Mouse (Mus musculus) liver, embryonic 11.5 days (tissue): ENCODE measurements at regions not wholly inside any gene's neighbourhood (a gene's known extent, or its start where the extent isn't known, plus 50 kb on each side); places are given as distances from the start of the nearest gene placed in this dataset.

Source experiments
- ATAC-seq: fragments of 200-750 bp; cut with Nextera tagmentation; replicated peaks from 2 replicates; pipeline ENCODE4 v1.8.0; 2017; ENCODE audit warnings: moderate number of reproducible peaks, mild to moderate bottlenecking, moderate TSS enrichment, moderate library complexity; ENCODE audit not compliant: low FRiP score
- DNase-seq: peaks from one replicate; pipeline ENCODE4 v3.0.0-alpha.2; 2017; ENCODE audit warnings: low spot score
- H3K27ac ChIP-seq: fragments of 300-500 bp; sonication (generic); 2 replicates; pipeline ENCODE4 v1.5.1; 2014; ENCODE audit warnings: mild to moderate bottlenecking, low read depth, low read length, control low read depth
- H3K27me3 ChIP-seq: fragments of 300-500 bp; sonication (generic); replicated peaks from 2 replicates; pipeline ENCODE4 v1.6.1; 2014; ENCODE audit warnings: low read length, mixed read lengths; ENCODE audit not compliant: control insufficient read depth, insufficient read depth
- H3K36me3 ChIP-seq: fragments of 300-500 bp; sonication (generic); 2 replicates; pipeline ENCODE4 v1.6.1; 2014; ENCODE audit warnings: mild to moderate bottlenecking, low read length, moderate library complexity, mixed read lengths; ENCODE audit not compliant: control insufficient read depth, insufficient read depth
- H3K4me1 ChIP-seq: fragments of 300-500 bp; sonication (generic); replicated peaks from 2 replicates; pipeline ENCODE4 v1.6.1; 2014; ENCODE audit warnings: low read length, mixed read lengths; ENCODE audit not compliant: control insufficient read depth, insufficient read depth
- H3K4me2 ChIP-seq: fragments of 300-500 bp; sonication (generic); 2 replicates; pipeline ENCODE4 v1.6.1; 2014; ENCODE audit warnings: mild to moderate bottlenecking, control low read depth, moderate library complexity
- H3K4me3 ChIP-seq: fragments of 300-500 bp; sonication (generic); 2 replicates; pipeline ENCODE4 v1.5.1; 2014; ENCODE audit warnings: low read depth, low read length, control low read depth
- H3K9ac ChIP-seq: fragments of 300-500 bp; sonication (generic); 2 replicates; pipeline ENCODE4 v1.6.1; 2014; ENCODE audit warnings: low read depth, low read length, control low read depth
- H3K9me3 ChIP-seq: fragments of 300-500 bp; sonication (generic); 2 replicates; pipeline ENCODE4 v1.6.1; 2016; ENCODE audit warnings: low read length, inconsistent platforms, mixed read lengths; ENCODE audit not compliant: control insufficient read depth
- WGBS: fragments of 180-500 bp; shearing (Covaris S2); extraction: QIAGEN DNeasy Blood & Tissue Kit; methylation state at CpG from one replicate; pipeline ENCODE4 v1.1.7; 2014; 5-methylcytosine and 5-hydroxymethylcytosine counted together

DNA sequence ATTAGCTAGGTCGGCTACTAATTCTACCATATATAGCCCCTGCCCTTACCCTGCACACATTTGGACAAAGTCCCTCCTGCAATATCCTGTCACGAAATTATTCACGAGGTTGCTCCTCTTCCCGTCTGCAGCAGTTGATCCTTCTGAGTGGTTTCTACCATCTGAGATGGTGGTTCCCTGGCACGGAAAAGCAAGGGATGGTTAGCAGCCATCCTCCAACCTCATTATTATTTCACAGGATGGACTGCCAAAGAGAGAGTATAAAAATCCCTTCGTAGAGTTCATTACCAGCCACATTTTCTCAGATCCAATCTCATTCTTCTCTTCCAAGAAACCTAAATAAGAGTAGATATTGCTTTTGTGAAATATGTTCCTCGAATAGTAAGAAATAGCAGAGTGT is 272.2 kb downstream of the Spry2 start:
- H3K9ac ChIP-seq = no peak overlapping the region
- ATAC-seq = no peak
- no peaks in the 10 kb centered on the region for H3K36me3 ChIP-seq
- no peaks in the 10 kb centered on the region for H3K4me1 ChIP-seq
- WGBS = 78% methylated on average over 7 of the region's 7 CpGs
- no peaks in the 10 kb centered on the region for H3K27me3 ChIP-seq
- no peaks in the 10 kb centered on the region for H3K9me3 ChIP-seq
- H3K4me3 ChIP-seq = no peak overlapping the region
- no peak overlapping the region for H3K4me2 ChIP-seq
- DNase-seq = no peak
- no peak overlapping the region for H3K27ac ChIP-seq

DNA sequence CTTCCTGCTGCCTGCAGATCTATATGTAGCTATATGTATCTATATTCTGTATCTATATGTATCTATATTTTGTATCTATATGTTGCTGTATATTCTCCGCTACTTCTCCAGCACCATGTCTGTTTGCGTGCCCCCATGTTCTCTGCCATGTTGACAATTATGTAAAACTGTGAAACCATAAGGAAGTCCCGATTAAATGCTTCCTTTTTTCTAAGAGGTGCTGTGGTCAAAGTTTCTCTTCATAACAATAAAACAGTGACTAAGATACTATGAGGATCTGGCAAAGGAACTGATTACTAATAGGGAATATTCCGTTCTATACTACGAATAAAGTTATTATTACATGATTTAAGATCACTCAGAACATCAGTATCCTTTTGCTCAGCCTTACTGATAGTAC is 274.5 kb downstream of the Spry2 start:
- Histone ChIP-seq H3K9ac (no peak overlapping the region), H3K36me3 (no peaks in the 10 kb centered on the region), H3K27ac (no peak overlapping the region), H3K4me3 (no peak overlapping the region), H3K9me3 (no peaks in the 10 kb centered on the region), H3K4me2 (no peak overlapping the region), H3K4me1 (no peaks in the 10 kb centered on the region), H3K27me3 (no peaks in the 10 kb centered on the region)
- ATAC-seq (no peak), DNase-seq (no peak)
- 80% methylated on average over 5 of the region's 5 CpGs for WGBS

DNA sequence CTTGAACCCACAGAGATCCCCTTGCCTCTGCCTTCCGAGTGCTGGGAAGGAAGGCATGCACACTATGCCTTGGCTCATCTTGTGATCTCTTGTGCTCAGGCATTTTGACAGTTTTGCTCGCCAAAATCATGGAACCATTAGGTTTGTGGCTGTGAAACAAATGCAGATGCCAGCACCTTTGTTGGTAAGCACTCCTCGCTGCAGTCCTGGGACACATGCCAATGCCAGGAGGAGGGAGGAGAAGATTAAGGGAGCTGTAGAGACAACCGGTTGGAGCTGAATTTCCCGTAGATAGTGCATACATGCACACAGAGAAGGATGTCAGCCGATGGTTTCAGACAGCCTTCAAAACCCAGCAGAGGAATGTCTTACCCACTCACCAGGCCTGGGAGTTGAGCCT is 275.5 kb downstream of the Spry2 start:
- ATAC-seq (no peak), DNase-seq (no peak)
- no peak overlapping the region for H3K9ac ChIP-seq
- no peak overlapping the region for H3K4me3 ChIP-seq
- H3K27me3 ChIP-seq = no peaks in the 10 kb centered on the region
- H3K27ac ChIP-seq = no peak overlapping the region
- WGBS = 84% methylated on average over 6 of the region's 6 CpGs
- H3K4me1 ChIP-seq = no peaks in the 10 kb centered on the region
- H3K9me3 ChIP-seq = no peaks in the 10 kb centered on the region
- H3K36me3 ChIP-seq = no peaks in the 10 kb centered on the region
- no peak overlapping the region for H3K4me2 ChIP-seq

DNA sequence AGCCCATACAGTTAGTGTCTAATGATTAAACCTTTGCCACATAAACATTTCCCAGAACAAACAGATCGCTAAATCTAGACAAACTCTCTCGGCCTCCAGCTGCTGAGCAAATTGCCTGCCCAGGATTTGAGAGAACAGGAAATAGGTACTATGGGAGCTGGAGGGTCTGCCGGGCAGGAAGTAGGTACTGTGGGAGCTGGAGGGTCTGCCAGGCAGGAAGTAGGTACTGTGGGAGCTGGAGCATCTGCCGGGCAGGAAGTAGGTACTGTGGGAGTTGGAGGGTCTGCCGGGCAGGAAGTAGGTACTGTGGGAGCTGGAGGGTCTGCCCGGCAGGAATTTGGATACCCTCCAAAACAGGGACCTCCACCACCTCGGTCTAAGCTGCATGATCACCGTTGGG is 277.2 kb downstream of the Spry2 start:
- H3K27me3 ChIP-seq = no peaks in the 10 kb centered on the region
- no peak overlapping the region for H3K9ac ChIP-seq
- no peaks in the 10 kb centered on the region for H3K9me3 ChIP-seq
- DNase-seq = no peak
- ATAC-seq = no peak
- H3K36me3 ChIP-seq = no peaks in the 10 kb centered on the region
- H3K27ac ChIP-seq = no peak overlapping the region
- H3K4me3 ChIP-seq = no peak overlapping the region
- no peak overlapping the region for H3K4me2 ChIP-seq
- 54% methylated on average over 8 of the region's 8 CpGs for WGBS
- no peaks in the 10 kb centered on the region for H3K4me1 ChIP-seq

DNA sequence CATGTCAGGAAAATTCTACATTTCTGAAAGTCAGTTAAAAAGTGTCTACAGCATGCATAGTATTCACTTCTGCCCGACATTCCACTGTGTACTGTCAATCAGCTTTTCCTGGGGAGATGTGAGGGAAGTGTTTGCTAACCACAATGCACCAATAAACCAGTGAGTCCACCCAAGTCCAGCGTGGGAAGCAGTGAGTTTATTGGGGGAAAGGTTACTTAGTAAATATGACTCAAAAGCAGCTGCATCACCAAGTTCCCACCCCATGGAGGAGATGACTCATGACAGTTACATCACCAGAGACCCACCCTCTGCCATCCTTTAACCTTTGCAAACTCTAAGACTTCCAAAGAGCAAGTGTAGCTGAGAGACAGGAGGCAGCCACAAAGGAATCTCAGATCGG is 280.9 kb downstream of the Spry2 start:
- 50% methylated on average over 3 of the region's 3 CpGs for WGBS
- DNase-seq (no peak), ATAC-seq (no peak)
- Histone ChIP-seq H3K9ac (no peak overlapping the region), H3K36me3 (no peaks in the 10 kb centered on the region), H3K27ac (no peak overlapping the region), H3K4me2 (no peak overlapping the region), H3K27me3 (no peaks in the 10 kb centered on the region), H3K4me3 (no peak overlapping the region), H3K9me3 (no peaks in the 10 kb centered on the region), H3K4me1 (no peaks in the 10 kb centered on the region)

DNA sequence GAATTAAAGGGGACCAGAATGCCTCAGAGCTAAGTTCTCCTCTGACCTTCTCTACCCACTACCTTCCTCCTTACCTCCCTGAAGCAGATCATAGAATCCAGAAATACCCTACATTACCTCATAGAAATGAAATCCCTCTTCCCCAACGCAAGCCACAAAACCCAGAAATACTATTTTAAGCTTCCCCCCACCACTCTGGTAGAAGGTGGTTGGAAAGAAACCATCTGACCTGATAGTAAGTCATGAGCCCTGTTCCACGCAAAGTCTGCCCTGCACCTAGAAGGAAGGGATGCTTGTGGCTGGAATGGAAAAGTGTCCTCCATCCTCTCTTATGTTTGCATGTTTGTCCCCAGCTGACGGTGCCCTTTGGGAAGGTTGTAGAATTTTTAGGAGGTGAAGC is 283.8 kb downstream of the Spry2 start:
- no peaks in the 10 kb centered on the region for H3K36me3 ChIP-seq
- no peak overlapping the region for H3K27ac ChIP-seq
- ATAC-seq = no peak
- H3K9ac ChIP-seq = no peak overlapping the region
- no peak overlapping the region for H3K4me2 ChIP-seq
- H3K27me3 ChIP-seq = no peaks in the 10 kb centered on the region
- H3K4me3 ChIP-seq = no peak overlapping the region
- no peak for DNase-seq
- H3K4me1 ChIP-seq = no peaks in the 10 kb centered on the region
- 50% methylated on average over 3 of the region's 3 CpGs for WGBS
- H3K9me3 ChIP-seq = no peaks in the 10 kb centered on the region

DNA sequence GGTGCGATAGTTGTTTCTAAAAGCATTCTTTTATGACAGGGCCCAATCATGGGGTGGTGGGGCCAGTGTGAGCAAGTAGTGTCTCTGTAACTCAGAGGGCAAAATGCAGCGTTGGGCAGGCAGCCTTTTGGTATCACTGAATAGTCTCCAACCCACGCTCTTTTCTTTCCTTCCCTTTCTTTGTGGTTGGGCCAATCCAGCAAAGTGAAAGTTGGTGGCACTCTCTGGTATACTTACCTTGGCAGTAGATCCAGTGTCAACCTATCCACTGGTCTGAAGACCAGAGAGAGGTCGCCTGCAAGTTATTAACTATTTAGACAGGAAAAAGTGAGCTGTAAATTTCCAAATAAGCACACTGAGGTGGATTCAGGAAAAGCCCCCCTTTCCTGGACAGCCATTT is 287.8 kb downstream of the Spry2 start:
- Histone ChIP-seq H3K4me3 (no peak overlapping the region), H3K27ac (no peak overlapping the region), H3K9me3 (no peaks in the 10 kb centered on the region), H3K9ac (no peak overlapping the region), H3K4me1 (no peaks in the 10 kb centered on the region), H3K4me2 (no peak overlapping the region), H3K36me3 (no peaks in the 10 kb centered on the region), H3K27me3 (no peaks in the 10 kb centered on the region)
- ATAC-seq = no peak
- WGBS = 73% methylated on average over 4 of the region's 4 CpGs
- no peak for DNase-seq

DNA sequence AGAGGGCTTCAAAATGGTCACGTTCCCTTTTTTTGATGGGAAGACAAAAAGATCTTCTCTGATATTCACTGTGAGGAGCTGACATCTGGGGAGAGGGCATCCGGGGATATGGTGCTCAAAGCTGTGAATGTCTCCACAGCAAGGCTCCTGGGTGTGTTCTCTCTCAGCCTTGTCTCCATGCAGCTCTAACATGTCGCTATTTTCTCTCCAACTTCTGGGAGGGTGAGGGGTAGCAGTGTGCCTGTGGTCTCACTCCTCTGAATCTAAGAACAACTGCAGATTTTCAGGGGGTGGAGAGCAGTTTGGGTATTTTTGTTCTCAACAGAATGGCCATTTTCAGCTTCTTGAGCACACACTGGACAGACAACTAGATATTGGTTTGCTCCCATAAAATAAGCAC is 290.1 kb downstream of the Spry2 start:
- ATAC-seq (no peak), DNase-seq (no peak)
- no peak overlapping the region for H3K9ac ChIP-seq
- H3K27ac ChIP-seq = no peak overlapping the region
- no peaks in the 10 kb centered on the region for H3K36me3 ChIP-seq
- H3K4me1 ChIP-seq = no peaks in the 10 kb centered on the region
- no peak overlapping the region for H3K4me2 ChIP-seq
- no peaks in the 10 kb centered on the region for H3K27me3 ChIP-seq
- no peaks in the 10 kb centered on the region for H3K9me3 ChIP-seq
- H3K4me3 ChIP-seq = no peak overlapping the region
- WGBS = 79% methylated on average over 3 of the region's 3 CpGs

DNA sequence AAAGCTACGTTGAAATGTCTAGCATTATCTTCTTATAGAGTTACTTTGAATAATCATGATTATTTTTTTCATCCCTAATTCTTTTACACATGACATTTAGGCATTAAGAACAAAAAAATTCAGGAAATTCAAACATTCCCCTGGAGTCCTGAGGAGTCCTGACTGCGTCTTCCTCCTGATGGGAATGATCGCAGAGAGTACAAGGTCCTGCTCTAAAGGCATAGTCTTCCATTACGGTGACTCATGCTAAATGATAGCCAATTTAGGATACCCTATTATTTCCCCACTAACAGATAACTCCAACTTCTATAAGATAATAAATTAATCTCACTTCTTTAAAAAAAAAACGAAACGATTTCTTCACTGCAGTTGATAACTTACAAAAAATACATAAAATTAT is 292.2 kb downstream of the Spry2 start:
- Histone ChIP-seq H3K9me3 (no peaks in the 10 kb centered on the region; the same call in 1 of the 2 replicates), H3K27me3 (no peaks in the 10 kb centered on the region), H3K9ac (no peak overlapping the region), H3K4me2 (no peak overlapping the region), H3K27ac (no peak overlapping the region), H3K4me1 (no peaks in the 10 kb centered on the region), H3K36me3 (no peaks in the 10 kb centered on the region), H3K4me3 (no peak overlapping the region)
- 86% methylated on average over 6 of the region's 6 CpGs for WGBS
- no peak for ATAC-seq
- no peak for DNase-seq
